Mouse (Mus musculus): ENCODE data around the gene Rtl3.

Gene Rtl3

DNA sequence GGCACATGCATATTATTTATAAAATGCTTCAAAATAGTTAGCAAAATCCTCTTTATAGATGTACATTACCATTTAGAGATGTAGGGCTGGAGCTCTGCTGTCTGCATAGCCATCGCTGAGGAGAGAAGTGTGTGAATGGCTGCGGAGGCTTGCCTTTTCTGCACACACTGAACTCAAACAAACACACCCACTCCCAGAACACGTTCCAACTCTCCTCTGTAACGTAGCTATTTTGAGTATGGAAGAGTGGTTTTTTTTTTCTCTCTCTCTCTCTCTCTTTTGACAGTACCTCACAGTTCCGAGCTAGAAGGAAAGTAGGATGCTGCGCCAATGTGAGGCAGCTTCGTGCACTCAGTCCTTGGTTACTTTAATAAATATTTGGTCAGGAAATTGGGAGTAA is at the start of gene Rtl3:
TSS of gene Rtl3 (minus strand) at position 236 of the 400 bp plus-strand sequence.
- 33% methylated on average over 7 of the region's 7 CpGs for WGBS

DNA sequence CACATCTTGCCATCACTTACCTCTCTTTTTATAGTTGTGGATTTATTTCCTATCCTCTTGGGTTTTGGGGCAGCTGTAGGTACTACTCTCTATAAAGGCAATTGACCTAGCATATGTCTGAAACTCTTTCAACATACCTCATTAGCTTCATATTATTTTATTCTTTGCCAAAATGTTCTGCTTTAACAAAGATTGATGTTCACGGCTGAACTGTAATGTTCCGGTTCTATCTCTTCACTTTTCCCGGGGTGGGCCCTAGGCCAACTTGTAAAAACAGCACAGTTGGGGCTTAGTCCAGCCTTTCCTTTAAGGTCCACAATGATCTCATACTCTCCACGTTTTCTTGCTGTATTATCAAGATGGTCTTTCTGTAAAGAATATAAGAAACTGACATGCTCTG is 31.9 kb upstream of the Rtl3 start:
- WGBS = 57% methylated on average over 4 of the region's 4 CpGs

DNA sequence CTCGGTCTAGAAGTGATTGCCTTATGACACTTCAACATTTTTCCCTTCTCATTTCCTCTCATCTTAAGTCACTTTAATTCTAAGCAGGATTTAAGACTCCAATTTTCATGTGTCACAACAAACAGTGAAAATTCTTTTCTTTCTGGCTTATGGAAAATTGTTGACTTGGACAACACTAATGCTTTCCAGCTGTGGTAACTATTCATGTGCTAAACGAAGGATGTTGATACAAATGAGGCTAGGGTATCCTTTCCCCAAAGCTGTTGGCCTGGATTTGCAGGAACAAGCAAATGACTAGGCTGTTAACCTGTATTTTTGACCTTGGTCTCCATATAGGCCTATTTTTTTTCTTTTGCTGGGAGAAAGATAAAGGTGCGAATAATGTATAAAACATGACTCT is 31.4 kb upstream of the Rtl3 start:
- WGBS = 59% methylated on average over 3 of the region's 3 CpGs

DNA sequence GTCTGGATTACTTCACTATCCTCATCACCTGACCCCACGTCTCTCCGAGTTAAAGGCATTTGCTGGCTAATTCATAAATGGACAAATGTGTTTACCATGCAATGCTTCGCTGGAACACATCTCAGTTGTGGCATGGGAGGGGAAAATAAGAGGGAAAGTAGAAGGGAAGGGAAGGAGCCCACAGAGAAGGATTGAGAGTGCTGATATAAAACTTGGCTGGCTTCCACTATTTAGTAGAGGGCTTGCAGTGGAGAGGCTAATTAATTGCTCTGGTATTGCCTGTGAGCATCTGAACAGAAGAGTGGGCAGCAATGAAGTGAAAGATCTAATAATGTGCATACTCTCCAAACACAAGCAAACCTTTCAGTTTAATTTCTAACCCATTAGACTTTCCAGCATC is 31.0 kb upstream of the Rtl3 start:
- 60% methylated on average over 3 of the region's 3 CpGs for WGBS

DNA sequence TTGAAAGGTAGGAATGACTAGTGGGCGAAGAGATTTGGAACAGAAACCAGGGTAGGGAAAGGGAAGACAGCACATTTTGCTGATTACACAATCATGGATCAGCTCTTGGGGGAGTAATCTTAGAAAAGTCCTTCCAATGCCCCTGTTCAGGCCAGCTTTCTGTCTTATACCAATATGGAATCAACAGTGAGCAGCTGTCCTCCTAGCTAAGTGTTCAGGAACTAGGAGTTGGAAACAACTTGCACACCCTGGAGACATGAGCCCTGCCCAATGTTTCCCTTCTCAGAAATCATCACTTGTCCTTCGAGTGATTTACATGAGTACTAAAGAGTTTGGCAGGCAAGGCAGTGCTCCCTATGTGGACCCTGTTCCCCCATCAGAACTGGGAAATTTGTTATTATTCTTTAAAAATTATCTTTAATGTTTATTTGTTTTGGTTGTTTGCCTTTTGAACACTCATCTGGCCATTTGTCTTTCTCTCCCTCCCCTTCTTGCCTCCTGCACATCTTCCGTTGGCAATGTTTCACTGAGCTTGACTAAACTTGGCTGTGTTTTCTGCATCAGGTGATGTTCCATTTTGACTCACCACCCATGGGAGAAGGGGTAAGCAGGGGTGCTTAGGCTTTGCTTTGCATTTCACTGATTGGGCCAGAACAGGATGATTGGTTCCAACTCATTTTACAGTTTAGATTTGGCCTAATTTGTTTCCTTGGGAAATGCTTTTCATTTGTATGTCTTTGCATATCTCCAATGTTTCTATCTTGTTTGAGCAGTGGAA is 13.3 kb upstream of the Rtl3 start:
- 87% methylated on average over 3 of the region's 3 CpGs for WGBS

DNA sequence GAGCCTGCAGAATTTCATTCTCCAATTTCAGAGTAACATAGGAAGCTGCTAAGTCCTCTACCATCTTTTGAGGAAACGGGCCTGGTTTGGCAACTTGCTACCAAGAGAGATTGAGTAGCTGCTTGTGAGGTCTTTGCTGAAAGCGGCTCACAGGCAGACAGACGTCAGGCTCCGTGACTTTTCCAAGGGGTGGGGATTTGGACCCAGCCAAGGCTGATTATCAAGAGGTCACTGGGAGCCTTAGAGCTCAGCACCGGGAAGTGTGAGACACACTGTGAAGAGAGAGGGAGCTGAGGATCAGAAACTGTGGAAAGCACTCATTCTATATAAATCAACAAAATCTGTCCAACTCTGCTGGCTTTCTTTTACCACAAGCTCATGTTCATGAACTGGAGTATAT is 853 bp downstream of the Rtl3 start:
- 47% methylated on average over 5 of the region's 5 CpGs for WGBS

DNA sequence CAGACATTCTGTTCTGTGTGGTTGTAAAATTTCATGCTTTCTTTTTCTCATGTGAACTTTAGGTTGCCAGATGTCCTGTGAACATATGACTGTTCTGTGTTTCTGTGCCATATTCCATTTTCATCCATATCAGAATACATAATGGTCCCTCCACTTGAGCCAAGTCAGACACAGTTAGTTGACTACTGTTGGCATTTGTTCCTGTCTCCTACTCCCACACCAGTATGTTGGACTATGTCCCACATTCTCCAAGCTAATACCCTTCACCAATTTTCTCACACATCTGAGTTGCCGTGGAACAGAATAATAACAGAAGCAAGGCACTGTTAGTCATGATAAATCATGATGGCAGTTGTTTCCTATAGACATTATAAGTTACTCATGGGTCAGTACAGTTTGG is 9.9 kb downstream of the Rtl3 start:
- 36% methylated on average over 1 of the region's 1 CpGs for WGBS

DNA sequence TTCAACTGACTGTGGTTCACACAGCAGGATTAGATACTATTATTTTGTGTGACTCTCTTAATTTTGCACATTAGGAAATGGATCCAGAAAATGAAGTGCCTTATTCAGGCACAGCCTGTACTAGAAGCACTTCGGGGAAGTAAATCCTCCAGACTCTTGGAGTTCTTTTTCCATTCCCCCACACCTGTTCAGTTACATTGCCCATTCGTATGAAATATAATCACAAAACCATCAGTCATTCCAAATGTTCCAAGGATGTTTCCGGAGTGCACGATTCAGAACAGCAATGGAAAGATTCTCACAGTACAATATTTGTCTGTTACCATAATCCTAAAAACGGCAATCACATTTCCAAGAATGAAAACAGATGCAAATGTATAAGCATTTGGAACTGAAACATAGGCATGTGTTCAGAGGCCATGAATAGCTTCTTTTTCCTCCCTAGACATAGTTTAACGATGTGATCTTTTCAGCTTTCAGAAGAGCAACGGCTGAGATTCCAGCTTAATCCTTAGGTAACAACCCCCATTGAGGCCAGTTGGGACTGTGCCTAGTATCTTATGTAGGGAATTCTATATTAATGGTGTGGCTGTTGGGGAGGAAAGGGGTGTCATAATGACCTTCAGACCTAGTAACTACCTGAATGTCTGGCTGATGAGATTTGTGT is 30.8 kb downstream of the Rtl3 start:
- 31% methylated on average over 7 of the region's 7 CpGs for WGBS

DNA sequence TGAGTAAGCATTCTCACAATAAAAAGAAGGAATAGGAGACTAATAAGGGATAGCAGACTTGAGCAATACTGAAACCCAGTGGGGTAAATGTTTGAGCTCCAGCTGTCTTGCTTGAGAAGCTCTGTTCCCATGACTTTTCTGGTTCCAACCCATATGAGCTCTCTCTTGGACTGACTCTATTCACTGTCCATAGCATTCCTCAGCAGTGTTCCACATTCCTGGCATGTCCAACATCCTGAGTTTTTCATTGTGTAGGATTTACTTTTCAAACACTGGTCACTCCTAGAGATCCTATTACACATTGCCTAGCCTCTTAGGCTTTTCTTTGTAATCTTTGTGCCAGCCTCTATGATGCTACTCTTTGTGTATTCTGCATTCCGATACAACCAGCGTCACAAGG is 36.1 kb downstream of the Rtl3 start:
- WGBS = 63% methylated on average over 2 of the region's 2 CpGs

DNA sequence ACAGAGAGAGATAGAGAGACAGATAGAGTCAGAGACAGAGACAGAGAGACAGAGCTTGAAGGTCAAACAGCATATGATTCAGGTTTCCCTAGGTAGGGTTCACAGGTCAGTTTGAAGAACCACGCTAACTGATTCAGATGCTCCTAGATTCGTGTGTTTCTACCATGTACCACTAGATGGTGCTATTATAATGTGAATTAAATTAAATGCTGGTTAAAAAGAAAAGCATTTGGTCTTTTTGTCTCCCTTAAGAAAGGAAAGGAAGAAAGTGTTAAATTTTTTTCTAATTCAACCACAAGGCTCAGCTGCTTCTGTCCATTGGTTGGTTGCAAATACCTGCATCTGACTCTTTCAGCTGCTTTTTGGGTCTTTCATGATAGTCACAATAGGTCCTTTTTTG is 45.8 kb downstream of the Rtl3 start:
- 5% methylated on average over 2 of the region's 2 CpGs for WGBS

Measured in cerebral cortex, adult 2 months (tissue).